Mouse (Mus musculus) liver, postnatal 0 days (tissue): ENCODE results near the gene A930004D18Rik.

Experiments used
- CTCF ChIP-seq: sonication (generic); IDR thresholded peaks from 2 replicates; pipeline ENCODE4 v1.5.1; 2016; ENCODE audit warnings: antibody characterized with exemption, low read depth
- EP300 ChIP-seq: IDR thresholded peaks from 2 replicates; pipeline ENCODE4 v1.6.1; 2016; ENCODE audit warnings: antibody characterized with exemption, low read depth, mild to moderate bottlenecking

DNA sequence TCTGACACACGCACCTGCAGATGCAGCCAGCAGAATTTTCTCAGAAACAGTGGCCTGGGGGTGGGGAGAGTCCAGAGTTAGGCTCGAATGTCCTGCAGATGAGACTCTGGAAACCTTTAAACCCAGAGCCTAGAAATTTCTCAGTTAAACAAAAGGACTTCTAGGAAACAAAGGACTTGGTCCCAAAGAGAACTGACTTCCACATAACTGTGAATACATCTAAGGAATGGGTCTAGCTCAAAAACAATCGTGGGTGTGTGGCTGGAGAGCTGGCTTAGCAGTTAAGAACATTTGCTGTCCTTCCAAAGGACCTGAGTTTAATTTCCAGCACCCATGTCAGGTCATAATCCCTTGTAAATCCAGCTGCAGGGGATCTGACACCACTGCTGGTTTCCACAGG, 22.0 kb downstream of the A930004D18Rik start:
- TF ChIP-seq CTCF (no peak), EP300 (no peak)
